Mouse (Mus musculus) kidney, embryonic 14.5 days (tissue): ENCODE measurements around the gene Arhgap1. TPM values are rescaled to one million over a fixed set of nuclear protein-coding genes. Genes with fewer than 3 reads are reported as not detected.
A peak's percentile ranks its signal among the peaks of the same experiment; 100 is the strongest.

Experiments
- ATAC-seq: fragments of 200-750 bp; cut with Nextera tagmentation; 2 replicates; pipeline ENCODE4 v1.8.0; 2017; ENCODE audit warnings: moderate number of reproducible peaks, mild to moderate bottlenecking, moderate TSS enrichment, moderate library complexity; ENCODE audit not compliant: low FRiP score, low TSS enrichment
- H3K27ac ChIP-seq: fragments of 300-500 bp; sonication (generic); 2 replicates; pipeline ENCODE4 v1.5.1; 2014; ENCODE audit warnings: low read depth, mild to moderate bottlenecking, low read length, moderate library complexity, mixed read lengths
- H3K27me3 ChIP-seq: fragments of 300-500 bp; sonication (generic); 2 replicates; pipeline ENCODE4 v1.6.1; 2014; ENCODE audit warnings: mild to moderate bottlenecking, low read length; ENCODE audit not compliant: control insufficient read depth, insufficient read depth
- H3K36me3 ChIP-seq: fragments of 300-500 bp; sonication (generic); 2 replicates; pipeline ENCODE4 v1.6.1; 2014; ENCODE audit warnings: low read length, mixed read lengths; ENCODE audit not compliant: control insufficient read depth, insufficient read depth
- H3K4me1 ChIP-seq: fragments of 300-500 bp; sonication (generic); 2 replicates; pipeline ENCODE4 v1.6.1; 2014; ENCODE audit warnings: low read length, mixed read lengths; ENCODE audit not compliant: control insufficient read depth, insufficient read depth
- H3K4me2 ChIP-seq: fragments of 300-500 bp; sonication (generic); replicated peaks from 2 replicates; pipeline ENCODE4 v1.6.1; 2014; ENCODE audit warnings: low read depth, mild to moderate bottlenecking, low read length
- H3K4me3 ChIP-seq: fragments of 300-500 bp; sonication (generic); 2 replicates; pipeline ENCODE4 v1.5.1; 2014; ENCODE audit warnings: mild to moderate bottlenecking, low read length
- H3K9ac ChIP-seq: fragments of 300-500 bp; sonication (generic); 2 replicates; pipeline ENCODE4 v1.6.1; 2014; ENCODE audit warnings: low read depth, mild to moderate bottlenecking, low read length, moderate library complexity
- H3K9me3 ChIP-seq: fragments of 300-500 bp; sonication (generic); 2 replicates; pipeline ENCODE4 v1.6.1; 2016; ENCODE audit warnings: low read length; ENCODE audit not compliant: control insufficient read depth
- WGBS: fragments of 180-500 bp; shearing (Covaris S2); extraction: QIAGEN DNeasy Blood & Tissue Kit; methylation state at CpG from one replicate; pipeline ENCODE4 v1.1.7; 2014; 5-methylcytosine and 5-hydroxymethylcytosine counted together
- polyA plus RNA-seq: library from polyadenylated mRNA; unstranded; fragments of >200 nt; fragmentation: Nextera tagmentation; extraction: Ambion mirVana; gene quantifications from 2 replicates; pipeline ENCODE4 v1.2.1, GENCODE M21; 2014

Arhgap1 gene
- polyA plus RNA-seq, 1 experiment from 2014 or later: 119 TPM

GRCm38 (mm10) chr2:91711256-91711925, 61.7 kb downstream of the Arhgap1 start:
- Histone ChIP-seq H3K36me3 (0 out of 2 replicates have a peak, but pooled peaks cover 3% of the 10 kb centered on the region), H3K4me2 (peak overlapping the region; percentile 57), H3K27ac (peak overlapping the region; percentile 79), H3K4me3 (peak overlapping the region; percentile 98), H3K9me3 (no peaks in the 10 kb centered on the region), H3K27me3 (no peaks in the 10 kb centered on the region), H3K4me1 (peaks cover 7% of the 10 kb centered on the region; the same call in 1 of the 2 replicates), H3K9ac (peak overlapping the region; percentile 84)
- WGBS: 8% methylated on average over 8 of the region's 8 CpGs
- ATAC-seq: no peak

- Histone ChIP-seq H3K9ac (no peak overlapping the region), H3K9me3 (no peaks in the 10 kb centered on the region), H3K27me3 (no peaks in the 10 kb centered on the region), H3K4me3 (no peak overlapping the region), H3K36me3 (peaks cover 3% of the 10 kb centered on the region; the same call in 1 of the 2 replicates), H3K27ac (no peak overlapping the region), H3K4me2 (no peak overlapping the region), H3K4me1 (no peaks in the 10 kb centered on the region; the same call in 1 of the 2 replicates)
- WGBS: 89% methylated on average over 1 of the region's 1 CpGs
- no peak for ATAC-seq
Measured at GRCm38 (mm10) chr2:91714921-91715320, 65.3 kb downstream of the Arhgap1 start.

- H3K4me2 ChIP-seq: no peak overlapping the region
- 86% methylated on average over 6 of the region's 6 CpGs for WGBS
Measured at GRCm38 (mm10) chr2:91718276-91718675, 68.6 kb downstream of the Arhgap1 start.

More at GRCm38 (mm10) chr2:91718276-91718675, 68.6 kb downstream of the Arhgap1 start:
- H3K4me3 ChIP-seq: no peak overlapping the region
- H3K36me3 ChIP-seq: peaks cover 8% of the 10 kb centered on the region
- no peak overlapping the region for H3K27ac ChIP-seq
- no peaks in the 10 kb centered on the region for H3K4me1 ChIP-seq
- no peak overlapping the region for H3K9ac ChIP-seq
- no peak for ATAC-seq
- H3K27me3 ChIP-seq: no peaks in the 10 kb centered on the region
- no peaks in the 10 kb centered on the region for H3K9me3 ChIP-seq

Other genes starting within 250 kb of the Arhgap1 start
- gene 1110051M20Rik, start 205.2 kb upstream of the Arhgap1 start, polyA plus RNA-seq: 65.9 and 73.3 TPM in 2 replicates
- 6.5 and 8.0 TPM in 2 replicates for gene Lrp4, start 192.3 kb upstream of the Arhgap1 start, polyA plus RNA-seq
- 55.3 and 116 TPM in 2 replicates for gene Ckap5, start 123.1 kb upstream of the Arhgap1 start, polyA plus RNA-seq
- 0.13 TPM in 1 of 2 replicates, not detected in the other for gene F2, start 13.4 kb upstream of the Arhgap1 start, polyA plus RNA-seq
- 7.4 and 12.5 TPM in 2 replicates for gene Zfp408, start 69 bp upstream of the Arhgap1 start, polyA plus RNA-seq
- 18.4 and 26.6 TPM in 2 replicates for gene Atg13, start 60.7 kb downstream of the Arhgap1 start, polyA plus RNA-seq
- 13.3 and 21.2 TPM in 2 replicates for gene Harbi1, start 61.0 kb downstream of the Arhgap1 start, polyA plus RNA-seq
- gene Ambra1, start 80.3 kb downstream of the Arhgap1 start, polyA plus RNA-seq: 13.3 and 20.3 TPM in 2 replicates